Comparison of ENCODE assay signal across 9 mouse cellular contexts in genomic region chr4:156034901-156035300, GRCm38 (mm10). TPM values are rescaled to one million over a fixed set of nuclear protein-coding genes. Genes with fewer than 3 reads are reported as not detected.
A peak's percentile ranks its signal among the peaks of the same experiment; 100 is the strongest.
DNase-seq lines count a peak whose midpoint lies in the region; ATAC-seq lines count a peak whose summit lies in the region.
"Had no signal": no experiment of that assay in that cellular context is flagged by ENCODE, and none has a peak within 500 bp of the region (broad histone marks: within the 10 kb centered on the region; RNA-seq: fewer than 3 reads in every experiment).

No protein-coding gene starts in this region.

- H3K9me3 ChIP-seq in hindbrain, embryonic 15.5 days: no peaks in the 10 kb centered on the region
- no peaks in the 10 kb centered on the region for H3K9me3 ChIP-seq in midbrain, embryonic 15.5 days

- H3K27me3 ChIP-seq in hindbrain, embryonic 15.5 days: peaks cover 19% of the 10 kb centered on the region
- peaks cover 22% of the 10 kb centered on the region for H3K27me3 ChIP-seq in midbrain, embryonic 15.5 days (replicated peaks)

- H3K4me2 ChIP-seq in hindbrain, embryonic 15.5 days: peak overlapping the region; percentile 52
- peak overlapping the region; percentile 46 for H3K4me2 ChIP-seq in midbrain, embryonic 15.5 days

- intact Hi-C loops in left cerebral cortex, postnatal 14 days (cut with DNase I): loop anchor here (5.0 kb wide), 1 partner anchor 72 kb away; the partner anchor contains the start of gene 9430015G10Rik

- WGBS in hindbrain, embryonic 15.5 days: 6% methylated on average over 25 of the region's 25 CpGs
- 3% methylated on average over 25 of the region's 25 CpGs for WGBS in midbrain, embryonic 15.5 days

- H3K27ac ChIP-seq in hindbrain, embryonic 15.5 days (replicated peaks): no peak overlapping the region
- no peak overlapping the region for H3K27ac ChIP-seq in midbrain, embryonic 15.5 days

- peak overlapping the region; percentile 28 for H3K4me3 ChIP-seq in hindbrain, embryonic 15.5 days
- H3K4me3 ChIP-seq in midbrain, embryonic 15.5 days: peak overlapping the region; percentile 24

- no peak for ATAC-seq in hindbrain, embryonic 15.5 days (ENCODE audit: low FRiP score, low read depth)
- ATAC-seq in midbrain, embryonic 15.5 days (replicated peaks): no peak
- no peak for ATAC-seq in inflammation-experienced regulatory T-cells, adult 6 months

- DNase-seq in gastrocnemius, postnatal 10 days: peak; percentile 16
- no peak for DNase-seq in gastrocnemius, adult 18-20 months (ENCODE audit: low spot score)
- peak; percentile 27 for DNase-seq in ES-CJ7 (ENCODE audit: low read depth, low spot score)
- no peak for DNase-seq in left cerebral cortex, postnatal 14 days (ENCODE audit: low spot score in 2 of 2)
- DNase-seq in urinary bladder, postnatal 25 days (ENCODE audit: low spot score): no peak
- DNase-seq: right cerebral cortex, adult 18-20 months had no signal

- 0 out of 2 replicates have a peak overlapping the region, but pooled peaks have one; percentile 2 for H3K9ac ChIP-seq in hindbrain, embryonic 15.5 days
- H3K9ac ChIP-seq in midbrain, embryonic 15.5 days: peak overlapping the region; percentile 26; the same call in 1 of the 2 replicates

- no peaks in the 10 kb centered on the region for H3K36me3 ChIP-seq in hindbrain, embryonic 15.5 days
- no peaks in the 10 kb centered on the region for H3K36me3 ChIP-seq in midbrain, embryonic 15.5 days (replicated peaks)

- peaks cover 42% of the 10 kb centered on the region for H3K4me1 ChIP-seq in hindbrain, embryonic 15.5 days (replicated peaks)
- peaks cover 34% of the 10 kb centered on the region for H3K4me1 ChIP-seq in midbrain, embryonic 15.5 days

RNA-seq across cellular contexts. Expression of gene Tnfrsf18, which starts 8.9 kb away (rescaled TPM):
- total RNA-seq in gastrocnemius, postnatal 10 days (2021): under 1 TPM in 1 of 2 experiments, not detected in 1; 0.36 TPM
- not detected for total RNA-seq in gastrocnemius, adult 18-20 months (2021)
- polyA plus RNA-seq in hindbrain, embryonic 15.5 days (2015; fragmentation: Nextera tagmentation; extraction: Ambion mirVana): 1.9 and 2.1 TPM in 2 replicates
- polyA plus RNA-seq in midbrain, embryonic 15.5 days (2015; fragmentation: Nextera tagmentation; extraction: Ambion mirVana): 3.2 and 3.6 TPM in 2 replicates
- 100 to 1,000 TPM; 603 to 779 (median 637) TPM for polyA plus RNA-seq in inflammation-experienced regulatory T-cells, adult 6 months (2017; shearing (Covaris generic))
- total RNA-seq in left cerebral cortex, postnatal 14 days (2021): under 1 TPM in 1 of 2 experiments, not detected in 1; 0.32 TPM

RNA-seq across cellular contexts. Expression of gene Tnfrsf4, which starts 21.3 kb away (rescaled TPM):
- under 1 TPM; 0.31 to 0.93 TPM for total RNA-seq in gastrocnemius, postnatal 10 days (2021)
- total RNA-seq in gastrocnemius, adult 18-20 months (2021): 1 to 10 TPM; 1.2 to 1.3 TPM
- 0.64 and 0.73 TPM in 2 replicates for polyA plus RNA-seq in hindbrain, embryonic 15.5 days (2015; fragmentation: Nextera tagmentation; extraction: Ambion mirVana)
- 0.56 and 0.83 TPM in 2 replicates for polyA plus RNA-seq in midbrain, embryonic 15.5 days (2015; fragmentation: Nextera tagmentation; extraction: Ambion mirVana)
- polyA plus RNA-seq in inflammation-experienced regulatory T-cells, adult 6 months (2017; shearing (Covaris generic)): 100 to 1,000 TPM; 682 to 810 (median 720) TPM
- total RNA-seq in left cerebral cortex, postnatal 14 days (2021): 1 to 10 TPM in 1 of 2 experiments, under 1 TPM in 1; 0.66 to 1.2 TPM

RNA-seq across cellular contexts. Expression of gene Ttll10, which starts 24.3 kb away (rescaled TPM):
- total RNA-seq in gastrocnemius, postnatal 10 days (2021): not detected
- not detected for total RNA-seq in gastrocnemius, adult 18-20 months (2021)
- polyA plus RNA-seq in hindbrain, embryonic 15.5 days (2015; fragmentation: Nextera tagmentation; extraction: Ambion mirVana): not detected in 2 replicates
- polyA plus RNA-seq in midbrain, embryonic 15.5 days (2015; fragmentation: Nextera tagmentation; extraction: Ambion mirVana): not detected in 2 replicates
- 1 to 10 TPM in 1 of 3 experiments, under 1 TPM in 2; 0.26 to 1.1 (median 0.55) TPM for polyA plus RNA-seq in inflammation-experienced regulatory T-cells, adult 6 months (2017; shearing (Covaris generic))
- not detected for total RNA-seq in left cerebral cortex, postnatal 14 days (2021)

RNA-seq across cellular contexts. Expression of gene Sdf4, which starts 42.2 kb away (rescaled TPM):
- total RNA-seq in gastrocnemius, postnatal 10 days (2021): 10 to 100 TPM; 87.9 to 96.0 TPM
- total RNA-seq in gastrocnemius, adult 18-20 months (2021): 10 to 100 TPM; 77.2 to 85.0 TPM
- 114 and 120 TPM in 2 replicates for polyA plus RNA-seq in hindbrain, embryonic 15.5 days (2015; fragmentation: Nextera tagmentation; extraction: Ambion mirVana)
- 113 and 118 TPM in 2 replicates for polyA plus RNA-seq in midbrain, embryonic 15.5 days (2015; fragmentation: Nextera tagmentation; extraction: Ambion mirVana)
- 100 to 1,000 TPM; 489 to 506 (median 496) TPM for polyA plus RNA-seq in inflammation-experienced regulatory T-cells, adult 6 months (2017; shearing (Covaris generic))
- 100 to 1,000 TPM; 150 to 157 TPM for total RNA-seq in left cerebral cortex, postnatal 14 days (2021)

RNA-seq across cellular contexts. Expression of gene B3galt6, which starts 42.5 kb away (rescaled TPM):
- total RNA-seq in gastrocnemius, postnatal 10 days (2021): 1 to 10 TPM; 3.1 to 3.8 TPM
- 1 to 10 TPM; 1.3 TPM for total RNA-seq in gastrocnemius, adult 18-20 months (2021)
- polyA plus RNA-seq in hindbrain, embryonic 15.5 days (2015; fragmentation: Nextera tagmentation; extraction: Ambion mirVana): 33.1 and 35.9 TPM in 2 replicates
- 38.5 and 38.9 TPM in 2 replicates for polyA plus RNA-seq in midbrain, embryonic 15.5 days (2015; fragmentation: Nextera tagmentation; extraction: Ambion mirVana)
- polyA plus RNA-seq in inflammation-experienced regulatory T-cells, adult 6 months (2017; shearing (Covaris generic)): 1 to 10 TPM in 1 of 3 experiments, under 1 TPM in 2; 0.63 to 1.0 (median 0.90) TPM
- total RNA-seq in left cerebral cortex, postnatal 14 days (2021): 10 to 100 TPM in 1 of 2 experiments, 1 to 10 TPM in 1; 9.6 to 10.6 TPM

Comparison
In these comparisons a context has a peak if more than half of its experiments do, and no peak if none do; other contexts are left out.
1. DNase-seq: peak in gastrocnemius, postnatal 10 days (single experiment) and ES-CJ7 (single experiment); none in gastrocnemius, adult 18-20 months (single experiment), left cerebral cortex, postnatal 14 days (0 of 2) and urinary bladder, postnatal 25 days (single experiment).